7 mouse cellular contexts compared by ENCODE assay signal in genomic region chr5:135258280-135259150, GRCm38 (mm10). TPM values are rescaled to one million over a fixed set of nuclear protein-coding genes. Genes with fewer than 3 reads are reported as not detected.
DNase-seq lines count a peak whose midpoint lies in the region; ATAC-seq lines count a peak whose summit lies in the region.

No protein-coding gene starts in this region.

- H3K27ac ChIP-seq in embryonic facial prominence, embryonic 10.5 days (replicated peaks), result peak overlapping the region; percentile 86
- peak overlapping the region; percentile 93 for H3K27ac ChIP-seq in forebrain, embryonic 15.5 days (replicated peaks)
- peak overlapping the region; percentile 93 for H3K27ac ChIP-seq in midbrain, embryonic 13.5 days

- peaks cover 11% of the 10 kb centered on the region; the same call in 1 of the 2 replicates for H3K9me3 ChIP-seq in embryonic facial prominence, embryonic 10.5 days
- no peaks in the 10 kb centered on the region for H3K9me3 ChIP-seq in forebrain, embryonic 15.5 days
- H3K9me3 ChIP-seq in midbrain, embryonic 13.5 days, result no peaks in the 10 kb centered on the region

- H3K4me2 ChIP-seq in forebrain, embryonic 15.5 days (replicated peaks), result peak overlapping the region; percentile 50
- peak overlapping the region; percentile 53 for H3K4me2 ChIP-seq in midbrain, embryonic 13.5 days (replicated peaks)

- 17% methylated on average over 30 of the region's 30 CpGs for WGBS in embryonic facial prominence, embryonic 10.5 days
- WGBS in forebrain, embryonic 15.5 days, result 7% methylated on average over 30 of the region's 30 CpGs
- WGBS in midbrain, embryonic 13.5 days, result 11% methylated on average over 30 of the region's 30 CpGs

- H3K36me3 ChIP-seq in embryonic facial prominence, embryonic 10.5 days (replicated peaks), result no peaks in the 10 kb centered on the region
- no peaks in the 10 kb centered on the region for H3K36me3 ChIP-seq in forebrain, embryonic 15.5 days
- peaks cover 3% of the 10 kb centered on the region; the same call in 1 of the 2 replicates for H3K36me3 ChIP-seq in midbrain, embryonic 13.5 days

- DNase-seq in layer of hippocampus, postnatal 14 days (ENCODE audit: low spot score in 2 of 2), result peak; percentile 41 to 60
- no peak for DNase-seq in layer of hippocampus, postnatal 25 days (ENCODE audit: extremely low spot score in 1 of 2, low spot score in 1 of 2)
- DNase-seq in embryonic facial prominence, embryonic 10.5 days (ENCODE audit: low spot score), result peak; percentile 67
- DNase-seq in c-Kit-positive CD71-positive TER-119-positive erythroid progenitor cells, embryonic 14.5 days (ENCODE audit: low spot score), result no peak

- H3K9ac ChIP-seq in forebrain, embryonic 15.5 days (replicated peaks), result peak overlapping the region; percentile 46
- peak overlapping the region; percentile 61 for H3K9ac ChIP-seq in midbrain, embryonic 13.5 days (replicated peaks)

- no peaks in the 10 kb centered on the region for H3K27me3 ChIP-seq in embryonic facial prominence, embryonic 10.5 days (replicated peaks; ENCODE audit: low read depth, poor library complexity, severe bottlenecking)
- no peaks in the 10 kb centered on the region for H3K27me3 ChIP-seq in forebrain, embryonic 15.5 days
- H3K27me3 ChIP-seq in midbrain, embryonic 13.5 days, result no peaks in the 10 kb centered on the region

- H3K4me1 ChIP-seq in embryonic facial prominence, embryonic 10.5 days, result peaks cover 26% of the 10 kb centered on the region
- H3K4me1 ChIP-seq in forebrain, embryonic 15.5 days, result peaks cover 20% of the 10 kb centered on the region
- peaks cover 31% of the 10 kb centered on the region for H3K4me1 ChIP-seq in midbrain, embryonic 13.5 days (replicated peaks)

- ATAC-seq in forebrain, embryonic 15.5 days (replicated peaks), result peak; percentile 55
- 0 out of 2 replicates have a peak, but pooled peaks have one; percentile 16 for ATAC-seq in midbrain, embryonic 13.5 days
- no peak for ATAC-seq in frontal cortex, adult (ENCODE audit: low TSS enrichment)

- peak overlapping the region; percentile 38 for H3K4me3 ChIP-seq in embryonic facial prominence, embryonic 10.5 days
- peak overlapping the region; percentile 30 for H3K4me3 ChIP-seq in forebrain, embryonic 15.5 days
- H3K4me3 ChIP-seq in midbrain, embryonic 13.5 days (replicated peaks), result peak overlapping the region; percentile 28

RNA-seq across cellular contexts. Expression of gene Fzd9, which starts 7.5 kb away (rescaled TPM):
- total RNA-seq in layer of hippocampus, postnatal 14 days (2021), result 10 to 100 TPM; 11.0 to 12.3 TPM
- total RNA-seq in layer of hippocampus, postnatal 25 days (2021), result 1 to 10 TPM; 6.2 to 7.3 TPM
- polyA plus RNA-seq in embryonic facial prominence, embryonic 10.5 days (2016; fragmentation: Nextera tagmentation; extraction: Ambion mirVana), result 3.3 and 5.1 TPM in 2 replicates
- polyA plus RNA-seq in forebrain, embryonic 15.5 days (2015; fragmentation: Nextera tagmentation; extraction: Ambion mirVana), result 14.3 and 17.4 TPM in 2 replicates
- polyA plus RNA-seq in midbrain, embryonic 13.5 days (2015; fragmentation: Nextera tagmentation; extraction: Ambion mirVana), result 11.3 and 12.2 TPM in 2 replicates

Comparison
In these comparisons a context has a peak if more than half of its experiments do, and no peak if none do; other contexts are left out.
1. DNase-seq: peak in layer of hippocampus, postnatal 14 days (2 of 2) and embryonic facial prominence, embryonic 10.5 days (single experiment); none in layer of hippocampus, postnatal 25 days (0 of 2) and c-Kit-positive CD71-positive TER-119-positive erythroid progenitor cells, embryonic 14.5 days (single experiment).
2. Peak in every context shown above with its lines, with median percentiles within 50 percentile points of each other: H3K27ac ChIP-seq and H3K4me3 ChIP-seq.